Mouse (Mus musculus) gastrocnemius, adult 18-20 months (tissue): Measurements from ENCODE around the gene Serinc2. TPM values are rescaled to one million over a fixed set of nuclear protein-coding genes. Genes with fewer than 3 reads are reported as not detected.

ENCODE experiments used
- DNase-seq: peaks from one replicate; pipeline ENCODE4 v3.0.0; 2021; ENCODE audit warnings: low spot score
- total RNA-seq, 2 experiments: library from RNA; stranded (reverse); gene quantifications; 2 replicates each; pipeline ENCODE4 v1.2.3; 2021

Serinc2 gene
- total RNA-seq, 2 experiments from 2014 or later, result 71.7 to 80.8 TPM

- DNase-seq, result peak; percentile 91
These were observed 20.0 kb upstream of the Serinc2 start for GRCm38 (mm10) chr4:130298877-130299628.

GRCm38 (mm10) chr4:130297123-130297529 lies 18.1 kb upstream of the Serinc2 start:
- DNase-seq, result no peak

- DNase-seq, result no peak
These were observed 17.4 kb upstream of the Serinc2 start for GRCm38 (mm10) chr4:130296243-130296965.

DNA sequence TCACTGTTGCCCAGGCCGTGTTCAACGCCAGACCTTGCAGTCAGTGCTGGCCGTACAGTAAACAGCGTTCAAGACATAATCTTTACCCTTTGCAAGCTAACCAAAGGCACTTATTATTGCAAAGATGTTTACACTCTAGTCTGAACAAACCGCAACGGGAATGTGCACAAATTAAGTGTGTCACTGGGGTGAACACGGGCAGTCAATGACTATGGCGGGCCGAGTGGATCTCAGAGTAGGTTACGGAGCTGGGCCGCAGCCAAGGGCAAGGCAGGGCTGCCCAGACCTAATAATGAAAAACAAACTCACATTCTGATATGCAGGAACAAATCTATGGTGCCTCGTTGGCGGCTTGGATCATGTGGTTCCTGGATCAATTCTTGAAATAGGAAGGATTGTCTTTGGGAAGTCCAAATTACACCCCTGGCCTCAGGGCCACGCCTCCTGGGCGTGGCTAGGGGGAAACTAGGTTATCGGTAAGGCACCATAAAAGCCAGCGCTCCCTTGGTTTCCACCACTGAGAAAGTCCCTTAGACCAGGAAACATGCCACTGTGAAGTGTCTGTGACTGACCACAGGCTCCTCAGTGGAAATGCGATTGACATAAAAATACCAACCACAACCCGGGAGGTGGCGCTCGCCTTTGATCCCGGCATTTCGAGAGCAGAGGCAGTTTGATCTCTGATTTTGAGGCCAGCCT lies 16.2 kb upstream of the Serinc2 start:
- no peak for DNase-seq

GRCm38 (mm10) chr4:130294513-130294912 lies 15.5 kb upstream of the Serinc2 start:
- no peak for DNase-seq

- DNase-seq, result peak; percentile 71
These were observed 13.3 kb upstream of the Serinc2 start for GRCm38 (mm10) chr4:130292271-130292670.

GRCm38 (mm10) chr4:130289824-130290223 lies 10.8 kb upstream of the Serinc2 start:
- DNase-seq, result no peak

- peak; percentile 65 for DNase-seq
These were observed 7.5 kb upstream of the Serinc2 start for GRCm38 (mm10) chr4:130286531-130286930.

- DNase-seq, result no peak
These were observed 4.8 kb upstream of the Serinc2 start for GRCm38 (mm10) chr4:130283826-130284225.

- DNase-seq, result no peak
These were observed 3.9 kb upstream of the Serinc2 start for GRCm38 (mm10) chr4:130282856-130283255.

GRCm38 (mm10) chr4:130276573-130277176 lies 2.3 kb downstream of the Serinc2 start:
- DNase-seq, result no peak

GRCm38 (mm10) chr4:130275823-130276105 lies 3.2 kb downstream of the Serinc2 start:
- no peak for DNase-seq

GRCm38 (mm10) chr4:130275016-130275822 lies 3.8 kb downstream of the Serinc2 start:
- DNase-seq, result peak; percentile 36

GRCm38 (mm10) chr4:130274346-130275015 lies 4.5 kb downstream of the Serinc2 start:
- DNase-seq, result no peak

- DNase-seq, result no peak
These were observed 5.2 kb downstream of the Serinc2 start for GRCm38 (mm10) chr4:130273698-130274345.

GRCm38 (mm10) chr4:130270611-130271347 lies 8.2 kb downstream of the Serinc2 start:
- no peak for DNase-seq

DNA sequence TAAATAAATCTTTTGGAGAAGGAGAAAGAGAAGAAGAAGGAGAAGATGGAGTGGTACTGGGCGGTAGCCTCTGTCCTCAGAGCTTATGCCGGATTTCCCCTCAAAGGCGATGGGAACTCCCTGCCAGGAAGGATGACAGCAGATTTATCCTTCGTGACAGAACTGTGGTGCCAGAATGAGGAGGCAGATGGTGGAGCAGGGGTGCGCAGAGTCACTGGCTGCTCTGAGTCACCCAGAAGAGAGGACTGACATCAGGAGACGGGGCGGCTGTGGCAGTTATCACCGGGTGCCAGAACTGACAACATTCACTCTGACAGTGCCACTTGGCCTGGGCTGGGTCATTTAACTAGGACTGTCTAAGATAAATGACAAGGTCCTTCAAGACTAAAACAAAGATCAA lies 8.9 kb downstream of the Serinc2 start:
- DNase-seq, result no peak

DNA sequence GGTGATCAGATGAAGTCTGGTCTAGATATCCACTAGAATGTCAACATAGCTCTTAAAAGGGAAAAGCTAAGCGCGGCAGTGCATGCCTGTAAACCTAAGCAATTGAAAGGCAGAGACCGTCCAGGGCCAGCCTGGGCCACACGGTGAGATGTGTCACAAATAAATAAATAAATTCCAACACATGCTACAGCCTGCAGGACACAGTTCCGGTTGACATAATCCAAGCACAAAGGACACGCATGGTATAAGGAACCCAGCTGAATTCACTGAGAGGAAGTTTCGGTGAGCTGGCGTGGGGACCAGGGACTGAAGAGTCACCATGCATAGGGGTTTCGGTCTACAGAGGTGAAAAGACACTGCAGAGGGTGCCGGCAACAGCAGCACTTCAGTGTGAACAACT lies 10.3 kb downstream of the Serinc2 start:
- DNase-seq, result no peak

DNA sequence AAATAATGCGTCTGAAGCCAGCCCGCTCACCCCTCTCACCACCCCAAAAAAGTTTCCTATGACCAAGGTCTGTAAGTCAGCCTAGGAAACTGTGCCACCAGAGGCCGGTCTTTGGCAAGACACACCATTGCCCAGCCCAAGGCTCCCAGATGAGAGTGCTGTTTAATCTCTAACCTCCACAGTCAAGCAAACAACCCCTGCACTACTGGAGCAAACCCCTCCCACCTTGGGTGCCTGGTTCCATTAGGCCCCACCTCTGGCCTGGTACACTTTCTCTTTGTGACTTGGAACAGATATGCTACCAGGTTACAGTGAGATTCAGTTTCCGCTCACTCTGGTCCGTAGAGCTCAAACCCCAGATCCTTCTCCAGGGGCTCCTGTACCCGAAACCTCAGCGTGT lies 11.9 kb downstream of the Serinc2 start:
- no peak for DNase-seq
